Mouse (Mus musculus) liver, embryonic 12.5 days (tissue): ENCODE data around the gene Il22ra2. TPM values are rescaled to one million over a fixed set of nuclear protein-coding genes. Genes with fewer than 3 reads are reported as not detected.

Source experiments
- ATAC-seq: fragments of 200-750 bp; cut with Nextera tagmentation; 2 replicates; pipeline ENCODE4 v1.8.0; 2017; ENCODE audit warnings: moderate number of reproducible peaks, mild to moderate bottlenecking, moderate library complexity
- H3K27ac ChIP-seq: fragments of 300-500 bp; sonication (generic); 2 replicates; pipeline ENCODE4 v1.5.1; 2016; ENCODE audit warnings: mild to moderate bottlenecking
- H3K27me3 ChIP-seq: fragments of 300-500 bp; sonication (generic); replicated peaks from 2 replicates; pipeline ENCODE4 v1.6.1; 2016; ENCODE audit warnings: mild to moderate bottlenecking, moderate library complexity
- H3K36me3 ChIP-seq: fragments of 300-500 bp; sonication (generic); 2 replicates; pipeline ENCODE4 v1.6.1; 2016; ENCODE audit warnings: mild to moderate bottlenecking, moderate library complexity
- H3K4me1 ChIP-seq: fragments of 300-500 bp; sonication (generic); 2 replicates; pipeline ENCODE4 v1.6.1; 2016
- H3K4me2 ChIP-seq: fragments of 300-500 bp; sonication (generic); 2 replicates; pipeline ENCODE4 v1.6.1; 2016; ENCODE audit warnings: mild to moderate bottlenecking, moderate library complexity
- H3K4me3 ChIP-seq: fragments of 300-500 bp; sonication (generic); 2 replicates; pipeline ENCODE4 v1.5.1; 2016; ENCODE audit warnings: mild to moderate bottlenecking, moderate library complexity
- H3K9ac ChIP-seq: fragments of 300-500 bp; sonication (generic); 2 replicates; pipeline ENCODE4 v1.6.1; 2016; ENCODE audit warnings: mild to moderate bottlenecking, moderate library complexity
- H3K9me3 ChIP-seq: fragments of 300-500 bp; sonication (generic); replicated peaks from 2 replicates; pipeline ENCODE4 v1.6.1; 2016; ENCODE audit warnings: mild to moderate bottlenecking, moderate library complexity
- WGBS: fragments of 180-500 bp; shearing (Covaris S2); methylation state at CpG from one replicate; pipeline ENCODE4 v1.1.7; 2016; ENCODE audit not compliant: insufficient replicate concordance; 5-methylcytosine and 5-hydroxymethylcytosine counted together
- polyA plus RNA-seq: library from polyadenylated mRNA; unstranded; fragments of >200 nt; fragmentation: Nextera tagmentation; extraction: Ambion mirVana; gene quantifications from 2 replicates; pipeline ENCODE4 v1.2.1, GENCODE M21; 2016

Gene Il22ra2
- polyA plus RNA-seq, 1 experiment from 2014 or later = not detected

DNA sequence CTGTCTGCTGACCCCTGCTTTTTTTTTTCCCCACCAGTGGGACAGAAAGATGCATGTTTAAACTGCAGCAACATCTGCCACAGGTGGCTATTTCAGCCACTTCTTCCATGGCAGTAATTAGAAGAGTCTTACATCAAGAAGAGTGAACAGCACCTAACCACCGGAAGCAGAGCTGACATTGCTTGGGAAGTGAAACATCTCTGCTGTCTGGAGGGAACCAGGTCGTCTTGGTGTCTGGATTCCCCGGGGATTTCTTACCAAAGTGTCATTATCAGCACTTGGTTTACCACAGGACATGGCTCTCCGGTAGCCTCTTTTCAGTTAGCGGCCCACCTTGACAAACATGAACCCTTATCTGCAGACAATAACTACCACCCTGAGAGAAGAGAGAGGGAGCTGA is 38.2 kb downstream of the Il22ra2 start:
- Histone ChIP-seq H3K36me3 (no peaks in the 10 kb centered on the region), H3K9me3 (no peaks in the 10 kb centered on the region), H3K9ac (no peak overlapping the region), H3K4me3 (no peak overlapping the region), H3K4me1 (no peaks in the 10 kb centered on the region), H3K4me2 (no peak overlapping the region), H3K27me3 (no peaks in the 10 kb centered on the region), H3K27ac (no peak overlapping the region)
- no peak for ATAC-seq
- WGBS = 54% methylated on average over 5 of the region's 5 CpGs

DNA sequence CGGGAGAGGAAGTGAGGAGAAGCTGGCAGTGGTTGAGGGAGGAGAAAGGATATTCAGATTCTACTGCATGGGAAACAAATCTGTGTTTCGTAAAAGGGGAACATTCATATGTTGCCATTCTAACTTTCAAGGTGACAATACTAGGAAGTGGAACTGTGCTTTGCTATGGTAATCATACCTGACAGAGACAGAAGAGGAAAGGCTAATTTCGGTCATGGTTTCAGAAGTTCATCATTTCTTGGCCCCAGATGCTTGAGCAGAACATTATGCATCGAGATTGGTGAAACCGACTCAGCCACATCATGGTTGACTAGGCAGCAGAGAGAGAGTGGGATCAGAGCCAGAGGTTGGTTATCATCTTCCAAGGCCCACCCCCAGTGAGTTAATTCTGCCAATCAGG is 47.2 kb downstream of the Il22ra2 start:
- no peak overlapping the region for H3K27ac ChIP-seq
- ATAC-seq = no peak
- no peaks in the 10 kb centered on the region for H3K9me3 ChIP-seq
- whole genome bisulfite sequencing = 66% methylated on average over 5 of the region's 5 CpGs
- H3K4me2 ChIP-seq = no peak overlapping the region
- H3K4me3 ChIP-seq = no peak overlapping the region
- no peaks in the 10 kb centered on the region for H3K27me3 ChIP-seq
- H3K36me3 ChIP-seq = no peaks in the 10 kb centered on the region
- H3K4me1 ChIP-seq = no peaks in the 10 kb centered on the region
- no peak overlapping the region for H3K9ac ChIP-seq

DNA sequence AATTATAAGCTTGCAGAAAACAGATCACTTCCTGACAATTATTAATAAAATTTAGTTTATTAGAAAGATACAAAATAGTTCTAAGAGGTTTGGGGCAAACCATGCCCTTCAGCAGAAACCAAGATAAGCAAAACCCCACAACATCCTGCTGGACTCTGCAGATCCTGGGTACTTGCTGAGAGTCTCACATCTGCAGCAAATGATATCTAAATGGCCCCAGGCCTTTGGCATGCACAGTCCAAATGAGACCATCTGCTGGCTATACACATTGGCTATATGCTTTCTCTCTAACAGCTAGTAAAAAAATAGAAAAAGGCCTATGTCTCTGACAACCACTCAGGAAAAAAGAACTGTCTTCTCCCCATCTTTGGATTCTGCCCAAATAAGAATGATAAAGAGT is 50.2 kb downstream of the Il22ra2 start:
- no peaks in the 10 kb centered on the region for H3K9me3 ChIP-seq
- no peaks in the 10 kb centered on the region for H3K4me1 ChIP-seq
- H3K4me2 ChIP-seq = no peak overlapping the region
- no peaks in the 10 kb centered on the region for H3K36me3 ChIP-seq
- no peak for ATAC-seq
- H3K4me3 ChIP-seq = no peak overlapping the region
- no peak overlapping the region for H3K27ac ChIP-seq
- H3K9ac ChIP-seq = no peak overlapping the region
- no peaks in the 10 kb centered on the region for H3K27me3 ChIP-seq

DNA sequence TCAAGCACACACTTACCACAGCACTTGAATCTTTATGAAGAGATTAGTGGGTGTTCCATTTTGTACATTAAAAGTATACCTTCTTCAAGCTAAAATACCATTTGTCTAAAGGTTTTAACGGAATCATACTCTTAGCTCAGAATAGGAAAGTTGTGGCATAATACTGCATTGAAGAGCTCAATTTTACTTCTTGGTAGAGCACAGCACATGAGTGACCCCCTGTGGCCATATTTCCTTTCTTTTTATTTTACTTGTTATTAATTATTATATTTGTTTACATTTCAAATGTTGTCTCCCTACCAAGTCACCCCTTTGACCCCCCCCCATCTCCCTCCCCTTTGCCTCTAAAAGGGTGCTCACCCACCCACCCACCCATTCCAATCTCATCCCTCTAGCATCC is 51.3 kb downstream of the Il22ra2 start:
- 46% methylated on average over 1 of the region's 1 CpGs for WGBS
- Histone ChIP-seq H3K9me3 (no peaks in the 10 kb centered on the region), H3K36me3 (no peaks in the 10 kb centered on the region), H3K27ac (no peak overlapping the region), H3K27me3 (no peaks in the 10 kb centered on the region), H3K4me3 (no peak overlapping the region), H3K4me2 (no peak overlapping the region), H3K4me1 (no peaks in the 10 kb centered on the region), H3K9ac (no peak overlapping the region)
- no peak for ATAC-seq

Other genes with a start within 250 kb of the Il22ra2 start
- 38.0 and 40.7 TPM in 2 replicates for gene Ifngr1, start 30.0 kb upstream of the Il22ra2 start, polyA plus RNA-seq
- 0.33 and 0.37 TPM in 2 replicates for gene Il20ra, start 90.6 kb downstream of the Il22ra2 start, polyA plus RNA-seq
- 9.9 and 10.0 TPM in 2 replicates for gene Slc35d3, start 229.5 kb downstream of the Il22ra2 start, polyA plus RNA-seq